Mouse (Mus musculus): ENCODE data around the gene Fan1.

- no peak for TF ChIP-seq POLR2A (IDR thresholded peaks at IDR 0.05; ENCODE audit: insufficient read depth, low read depth, low read length)
- no peak for TF ChIP-seq CTCF (IDR thresholded peaks at IDR 0.05; ENCODE audit: insufficient read depth, low read depth, low read length)
These were observed 22.8 kb downstream of the Fan1 start for GRCm38 (mm10) chr7:64351087-64351486.
